Mouse (Mus musculus): ENCODE results near the gene Brd4. TPM values are rescaled to one million over a fixed set of nuclear protein-coding genes. Genes with fewer than 3 reads are reported as not detected.
"Not testable (repeated sequence)": the region's sequence is repeated elsewhere in the genome, so short reads cannot be mapped to it uniquely, and the experiment has no call there.

Brd4 gene
- polyA plus RNA-seq, 1 experiment = 17.3 TPM

DNA sequence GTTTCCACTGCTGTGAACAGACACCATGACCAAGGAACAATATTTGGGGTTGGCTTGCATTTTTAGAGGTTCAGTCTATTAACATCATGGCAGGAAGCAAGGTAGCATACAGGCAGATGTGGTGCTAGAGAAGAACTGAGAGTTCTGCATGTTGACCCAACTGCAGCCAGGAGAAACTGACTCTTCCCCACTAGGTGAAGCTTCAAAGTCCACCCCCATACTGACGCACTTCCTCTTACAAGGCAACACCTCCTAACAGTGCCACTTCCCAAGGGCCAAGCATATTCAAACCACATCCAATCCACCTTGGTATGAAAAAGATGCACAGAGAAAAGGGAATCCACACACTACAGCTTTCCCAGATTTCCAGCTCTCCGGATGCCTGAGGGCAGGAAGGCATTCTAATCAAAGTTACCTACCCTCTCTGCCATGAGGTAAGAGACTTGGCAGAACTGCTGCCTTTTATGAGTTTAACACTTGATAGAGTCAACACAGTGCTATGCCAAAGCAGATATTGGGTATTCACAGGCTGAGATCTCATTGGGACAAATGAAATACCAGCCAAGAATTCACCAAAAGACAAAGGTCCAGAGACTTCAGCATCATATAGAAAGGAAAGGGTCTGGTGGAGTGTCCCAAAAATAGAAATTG, 43.5 kb downstream of the Brd4 start:
- Histone ChIP-seq H3K27ac (ENCODE audit: control insufficient read depth, insufficient read depth, low read depth, low read length) (no peak overlapping the region), H3K4me3 (ENCODE audit: control insufficient read depth, low read depth, low read length) (no peak overlapping the region), H3K4me1 (ENCODE audit: control insufficient read depth, insufficient read depth, low read length) (no peaks in the 10 kb centered on the region), H3K27me3 (ENCODE audit: control insufficient read depth, insufficient read depth, low read length) (no peaks in the 10 kb centered on the region), H3K36me3 (ENCODE audit: control insufficient read depth, insufficient read depth, low read length) (no peaks in the 10 kb centered on the region; the same call in 1 of the 2 replicates)
- TF ChIP-seq POLR2A (IDR thresholded peaks at IDR 0.05; ENCODE audit: control insufficient read depth, low read depth, low read length) = no peak
- no peak for TF ChIP-seq CTCF (IDR thresholded peaks at IDR 0.05; ENCODE audit: control insufficient read depth, insufficient read depth, insufficient replicate concordance, low read depth, low read length)

DNA sequence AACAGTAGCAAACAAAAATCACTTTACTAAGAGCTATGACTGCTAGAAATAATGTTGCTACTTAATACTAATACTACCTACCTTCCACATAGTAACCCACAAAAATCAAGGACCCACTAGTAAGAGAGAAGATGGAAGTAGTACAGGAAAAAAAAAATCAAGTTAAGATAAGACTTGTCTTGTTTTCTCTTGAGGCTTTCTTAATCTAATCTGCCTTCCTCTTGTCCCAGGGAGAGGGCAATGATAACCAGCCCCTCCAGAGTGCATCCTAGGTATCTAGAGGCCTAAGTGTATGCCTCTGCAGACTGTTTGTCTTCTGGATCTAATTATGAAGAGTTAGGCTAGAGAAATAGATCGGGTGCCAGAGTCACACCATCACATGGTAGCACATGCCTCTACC, 45.9 kb downstream of the Brd4 start:
- Histone ChIP-seq H3K36me3 (ENCODE audit: control insufficient read depth, insufficient read depth, low read length) (no peaks in the 10 kb centered on the region; the same call in 1 of the 2 replicates), H3K27me3 (ENCODE audit: control insufficient read depth, insufficient read depth, low read length) (no peaks in the 10 kb centered on the region), H3K4me3 (ENCODE audit: control insufficient read depth, low read depth, low read length) (no peak overlapping the region), H3K27ac (ENCODE audit: control insufficient read depth, insufficient read depth, low read depth, low read length) (no peak overlapping the region), H3K4me1 (ENCODE audit: control insufficient read depth, insufficient read depth, low read length) (no peaks in the 10 kb centered on the region)
- TF ChIP-seq POLR2A (IDR thresholded peaks at IDR 0.05; ENCODE audit: control insufficient read depth, low read depth, low read length) (no peak), CTCF (IDR thresholded peaks at IDR 0.05; ENCODE audit: control insufficient read depth, insufficient read depth, insufficient replicate concordance, low read depth, low read length) (no peak)

DNA sequence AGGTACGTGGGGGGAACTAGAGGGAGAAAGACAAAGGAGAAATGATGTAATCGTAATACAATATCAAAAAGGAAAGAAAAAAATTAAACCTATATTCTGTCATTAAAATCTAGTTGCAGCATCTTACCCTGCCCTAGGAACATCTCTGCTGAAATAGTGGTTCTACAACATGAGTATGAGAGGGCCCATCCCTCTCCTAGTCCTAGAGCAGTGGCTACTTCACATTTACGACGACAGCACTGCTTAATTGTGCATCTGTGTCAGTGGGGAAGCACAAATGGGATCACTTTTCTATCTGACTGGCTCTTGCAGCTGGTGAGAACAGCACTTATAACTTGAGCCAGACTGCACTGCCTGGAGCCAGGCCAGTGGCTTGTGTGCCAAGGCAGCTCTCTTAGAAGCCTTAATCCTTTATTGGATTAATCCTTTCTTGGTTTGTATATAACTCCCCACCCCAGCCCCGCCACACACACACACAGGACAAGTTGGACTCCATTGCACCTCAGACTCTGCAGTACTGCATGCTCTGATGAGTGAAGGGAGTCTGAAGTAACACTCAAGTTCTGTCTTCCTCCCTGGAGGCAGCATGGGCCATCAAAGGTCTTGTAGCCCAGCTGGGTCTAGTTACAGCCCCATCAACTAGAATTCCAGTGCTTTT, 48.9 kb downstream of the Brd4 start:
- H3K4me3 ChIP-seq (ENCODE audit: control insufficient read depth, low read depth, low read length) = no peak overlapping the region
- TF ChIP-seq POLR2A (IDR thresholded peaks at IDR 0.05; ENCODE audit: control insufficient read depth, low read depth, low read length) = no peak
- no peak overlapping the region for H3K27ac ChIP-seq (ENCODE audit: control insufficient read depth, insufficient read depth, low read depth, low read length)
- H3K36me3 ChIP-seq (ENCODE audit: control insufficient read depth, insufficient read depth, low read length) = no peaks in the 10 kb centered on the region
- no peaks in the 10 kb centered on the region for H3K4me1 ChIP-seq (ENCODE audit: control insufficient read depth, insufficient read depth, low read length)
- H3K27me3 ChIP-seq (ENCODE audit: control insufficient read depth, insufficient read depth, low read length) = no peaks in the 10 kb centered on the region

DNA sequence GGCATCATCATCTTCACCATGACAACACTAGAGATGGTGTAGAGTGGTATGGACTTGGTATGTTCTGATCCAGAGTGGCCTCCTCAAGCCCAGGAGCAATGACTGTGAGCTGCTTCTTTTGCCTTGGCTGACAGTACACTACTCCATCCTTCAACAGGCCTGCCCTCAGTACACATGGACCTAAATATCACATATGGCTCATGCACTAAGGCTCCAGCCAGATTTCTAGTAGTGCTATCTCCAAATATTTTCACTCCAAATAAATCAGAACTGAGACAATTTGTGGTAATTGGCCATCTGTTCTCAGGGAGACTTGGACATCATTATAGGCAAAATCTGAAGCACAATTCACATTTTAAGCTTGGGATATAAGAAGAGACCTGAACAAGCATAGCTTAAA, 51.3 kb downstream of the Brd4 start:
- H3K36me3 ChIP-seq (ENCODE audit: control insufficient read depth, insufficient read depth, low read length) = no peaks in the 10 kb centered on the region; the same call in 1 of the 2 replicates
- no peaks in the 10 kb centered on the region for H3K4me1 ChIP-seq (ENCODE audit: control insufficient read depth, insufficient read depth, low read length)
- H3K27ac ChIP-seq (ENCODE audit: control insufficient read depth, insufficient read depth, low read depth, low read length) = no peak overlapping the region
- no peaks in the 10 kb centered on the region for H3K27me3 ChIP-seq (ENCODE audit: control insufficient read depth, insufficient read depth, low read length)
- TF ChIP-seq POLR2A (IDR thresholded peaks at IDR 0.05; ENCODE audit: control insufficient read depth, low read depth, low read length) (no peak), CTCF (IDR thresholded peaks at IDR 0.05; ENCODE audit: control insufficient read depth, insufficient read depth, insufficient replicate concordance, low read depth, low read length) (no peak)
- no peak overlapping the region for H3K4me3 ChIP-seq (ENCODE audit: control insufficient read depth, low read depth, low read length)

DNA sequence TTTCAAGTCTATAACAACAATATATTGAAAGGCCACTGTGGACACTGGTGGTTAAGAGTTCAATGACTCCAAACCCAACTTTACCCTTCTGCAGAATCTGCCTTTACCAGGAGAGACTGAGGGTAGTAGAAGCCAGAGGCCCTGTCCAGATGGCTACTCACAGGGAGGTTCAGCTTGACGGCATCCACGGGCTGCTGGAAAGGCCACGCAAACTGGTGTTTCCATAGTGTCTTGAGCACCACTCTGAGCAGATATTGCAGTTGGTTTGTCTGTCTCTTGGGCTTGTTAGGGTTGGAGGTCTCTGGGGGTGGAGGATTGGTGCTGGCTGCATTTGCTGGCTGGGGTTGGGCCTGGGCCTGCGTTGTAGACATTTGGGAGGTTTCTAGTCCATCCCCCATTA, 55.3 kb downstream of the Brd4 start:
- no peak for TF ChIP-seq POLR2A (IDR thresholded peaks at IDR 0.05; ENCODE audit: control insufficient read depth, low read depth, low read length)
- TF ChIP-seq CTCF (IDR thresholded peaks at IDR 0.05; ENCODE audit: control insufficient read depth, insufficient read depth, insufficient replicate concordance, low read depth, low read length) = no peak
- Histone ChIP-seq H3K36me3 (ENCODE audit: control insufficient read depth, insufficient read depth, low read length) (peaks cover 1% of the 10 kb centered on the region; the same call in 1 of the 2 replicates), H3K27me3 (ENCODE audit: control insufficient read depth, insufficient read depth, low read length) (no peaks in the 10 kb centered on the region), H3K27ac (ENCODE audit: control insufficient read depth, insufficient read depth, low read depth, low read length) (no peak overlapping the region), H3K4me3 (ENCODE audit: control insufficient read depth, low read depth, low read length) (no peak overlapping the region), H3K4me1 (ENCODE audit: control insufficient read depth, insufficient read depth, low read length) (no peaks in the 10 kb centered on the region)

DNA sequence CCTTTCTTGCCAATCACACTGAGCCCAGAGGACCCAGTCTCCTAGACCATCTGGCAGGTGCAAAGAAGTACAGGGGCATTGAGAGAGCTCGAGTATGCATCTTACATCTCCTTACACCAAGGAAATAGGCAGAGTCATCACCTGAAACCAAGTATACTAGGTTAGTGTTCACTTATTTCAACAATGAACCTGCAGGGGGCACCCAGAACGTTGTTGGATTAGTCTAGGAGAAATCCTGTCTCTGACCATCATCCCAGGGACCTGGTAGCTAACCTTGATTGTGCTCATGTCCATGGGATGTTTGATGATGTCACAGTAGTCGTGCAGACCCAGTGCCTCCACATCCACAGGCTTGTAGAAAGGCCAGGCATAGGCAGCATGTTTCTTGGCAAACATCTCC, 63.6 kb downstream of the Brd4 start:
- Histone ChIP-seq H3K36me3 (ENCODE audit: control insufficient read depth, insufficient read depth, low read length) (peaks cover 2% of the 10 kb centered on the region), H3K4me1 (ENCODE audit: control insufficient read depth, insufficient read depth, low read length) (no peaks in the 10 kb centered on the region)
- TF ChIP-seq CTCF (IDR thresholded peaks at IDR 0.05; ENCODE audit: control insufficient read depth, insufficient read depth, insufficient replicate concordance, low read depth, low read length) (no peak), POLR2A (IDR thresholded peaks at IDR 0.05; ENCODE audit: control insufficient read depth, low read depth, low read length) (no peak)

DNA sequence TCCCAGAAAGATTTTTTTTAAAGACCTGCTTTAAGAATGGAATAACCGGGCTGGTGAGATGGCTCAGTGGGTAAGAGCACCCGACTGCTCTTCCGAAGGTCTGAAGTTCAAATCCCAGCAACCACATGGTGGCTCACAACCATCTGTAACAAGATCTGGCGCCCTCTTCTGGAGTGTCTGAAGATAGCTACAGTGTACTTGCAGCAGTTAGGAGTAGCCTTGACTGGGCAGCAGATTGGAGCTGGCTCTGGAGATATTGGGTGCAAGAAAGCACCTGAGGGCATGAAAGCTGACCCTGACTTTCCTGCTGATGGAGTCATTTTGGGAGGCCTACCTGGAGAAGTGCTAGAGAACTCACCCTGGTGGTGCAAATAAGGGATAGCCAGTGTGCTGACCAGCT, 68.9 kb downstream of the Brd4 start:
- H3K4me3 ChIP-seq (ENCODE audit: control insufficient read depth, low read depth, low read length); H3K27me3 ChIP-seq (ENCODE audit: control insufficient read depth, insufficient read depth, low read length); H3K27ac ChIP-seq (ENCODE audit: control insufficient read depth, insufficient read depth, low read depth, low read length); H3K4me1 ChIP-seq (ENCODE audit: control insufficient read depth, insufficient read depth, low read length): not testable (repeated sequence)
- H3K36me3 ChIP-seq (ENCODE audit: control insufficient read depth, insufficient read depth, low read length) = peaks cover 15% of the 10 kb centered on the region

More for the DNA sequence above, 63.6 kb downstream of the Brd4 start:
- H3K27ac ChIP-seq (ENCODE audit: control insufficient read depth, insufficient read depth, low read depth, low read length) = no peak overlapping the region
- H3K4me3 ChIP-seq (ENCODE audit: control insufficient read depth, low read depth, low read length) = no peak overlapping the region
- no peaks in the 10 kb centered on the region for H3K27me3 ChIP-seq (ENCODE audit: control insufficient read depth, insufficient read depth, low read length)

DNA sequence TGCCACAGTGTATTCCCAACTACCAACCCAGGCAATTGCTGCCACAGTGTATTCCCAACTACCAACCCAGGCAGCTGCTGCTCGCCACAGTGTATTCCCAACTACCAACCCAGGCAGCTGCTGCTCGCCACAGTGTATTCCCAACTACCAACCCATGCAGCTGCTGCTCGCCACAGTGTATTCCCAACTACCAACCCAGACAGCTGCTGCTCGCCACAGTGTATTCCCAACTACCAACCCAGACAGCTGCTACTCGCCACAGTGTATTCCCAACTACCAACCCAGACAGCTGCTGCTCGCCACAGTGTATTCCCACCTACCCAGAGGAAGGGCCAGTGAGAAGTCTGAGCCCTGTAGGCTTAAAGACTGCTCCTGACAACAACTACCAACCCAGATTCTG, 73.0 kb downstream of the Brd4 start:
- peaks cover 18% of the 10 kb centered on the region for H3K36me3 ChIP-seq (ENCODE audit: control insufficient read depth, insufficient read depth, low read length)
- not testable (repeated sequence) for H3K27ac ChIP-seq (ENCODE audit: control insufficient read depth, insufficient read depth, low read depth, low read length); H3K4me3 ChIP-seq (ENCODE audit: control insufficient read depth, low read depth, low read length)

More for the DNA sequence above, 73.0 kb downstream of the Brd4 start:
- H3K27me3 ChIP-seq (ENCODE audit: control insufficient read depth, insufficient read depth, low read length); H3K4me1 ChIP-seq (ENCODE audit: control insufficient read depth, insufficient read depth, low read length): not testable (repeated sequence)

Data from testis, adult 2 months (tissue).